Mouse (Mus musculus): ENCODE measurements around the gene Slc22a30. TPM values are rescaled to one million over a fixed set of nuclear protein-coding genes. Genes with fewer than 3 reads are reported as not detected.
"Not testable (repeated sequence)": the region's sequence is repeated elsewhere in the genome, so short reads cannot be mapped to it uniquely, and the experiment has no call there.

Slc22a30 gene
- polyA plus RNA-seq (2014; fragmentation: Nextera tagmentation; extraction: Ambion mirVana), result 0.30 TPM in 1 of 2 replicates, not detected in the other

GRCm38 (mm10) chr19:8405011-8405410 is at the start of gene Slc22a30:
Gene Slc22a30, minus strand, starts transcription at chr19:8405111.
- H3K4me1 ChIP-seq (ENCODE audit: control insufficient read depth, insufficient read depth, low read length); H3K4me3 ChIP-seq (ENCODE audit: low read length); H3K9me3 ChIP-seq (ENCODE audit: control insufficient read depth, low read length); ATAC-seq (ENCODE audit: low FRiP score, low TSS enrichment); H3K9ac ChIP-seq (ENCODE audit: low read depth, low read length); H3K4me2 ChIP-seq (replicated peaks; ENCODE audit: low read depth, low read length); H3K27ac ChIP-seq (ENCODE audit: low read depth, low read length); H3K36me3 ChIP-seq (ENCODE audit: control insufficient read depth, insufficient read depth, low read length); H3K27me3 ChIP-seq (ENCODE audit: control insufficient read depth, insufficient read depth, low read length): not testable (repeated sequence)
- 82% methylated on average over 1 of the region's 2 CpGs for WGBS

DNA sequence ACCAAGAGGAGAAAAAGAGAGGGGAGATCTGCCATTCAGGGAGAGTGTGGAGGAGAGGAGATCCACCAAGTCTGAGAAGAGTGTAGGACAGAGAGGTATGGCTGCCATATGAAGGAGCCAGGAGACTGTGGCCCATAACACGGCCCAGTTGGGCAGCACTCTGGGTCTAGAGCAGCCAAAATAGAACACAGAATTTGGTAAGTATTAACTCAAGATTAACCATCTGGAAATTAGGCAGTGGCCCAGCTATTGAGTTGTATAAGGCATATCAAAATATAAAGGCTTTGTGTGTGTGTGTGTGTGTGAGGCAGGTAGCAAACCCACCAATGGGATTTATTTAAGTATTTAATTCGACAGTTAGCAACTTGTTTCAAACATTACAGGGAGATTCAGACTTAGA is 43.4 kb upstream of the Slc22a30 start:
- Histone ChIP-seq H3K4me3 (ENCODE audit: low read length) (no peak overlapping the region), H3K9me3 (ENCODE audit: control insufficient read depth, low read length) (no peaks in the 10 kb centered on the region), H3K27me3 (ENCODE audit: control insufficient read depth, insufficient read depth, low read length) (no peaks in the 10 kb centered on the region), H3K27ac (ENCODE audit: low read depth, low read length) (no peak overlapping the region), H3K4me1 (ENCODE audit: control insufficient read depth, insufficient read depth, low read length) (no peaks in the 10 kb centered on the region), H3K9ac (ENCODE audit: low read depth, low read length) (no peak overlapping the region), H3K36me3 (ENCODE audit: control insufficient read depth, insufficient read depth, low read length) (no peaks in the 10 kb centered on the region), H3K4me2 (replicated peaks; ENCODE audit: low read depth, low read length) (no peak overlapping the region)
- no peak for ATAC-seq (ENCODE audit: low FRiP score, low TSS enrichment)
- 80% methylated on average over 2 of the region's 2 CpGs for WGBS

DNA sequence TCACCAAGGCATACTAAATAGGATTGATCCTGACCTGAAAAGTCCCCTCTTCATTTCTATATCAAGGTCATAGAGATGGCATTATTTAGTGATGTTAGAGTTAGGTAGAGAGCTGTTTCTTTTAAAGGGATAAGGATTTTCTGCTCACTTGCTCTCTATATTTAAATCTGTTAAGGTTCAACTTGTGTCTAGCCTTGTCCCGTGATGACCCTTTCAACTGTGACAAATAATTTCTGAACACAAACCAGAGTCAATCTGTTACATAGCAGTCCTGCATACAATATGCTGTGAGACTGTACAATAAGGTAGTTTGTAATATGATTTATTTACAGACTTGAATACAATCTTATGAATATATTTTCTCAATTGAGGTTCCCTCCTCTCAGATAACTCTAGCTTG is 42.6 kb upstream of the Slc22a30 start:
- Histone ChIP-seq H3K9me3 (ENCODE audit: control insufficient read depth, low read length) (no peaks in the 10 kb centered on the region), H3K4me1 (ENCODE audit: control insufficient read depth, insufficient read depth, low read length) (no peaks in the 10 kb centered on the region), H3K9ac (ENCODE audit: low read depth, low read length) (no peak overlapping the region), H3K4me3 (ENCODE audit: low read length) (no peak overlapping the region), H3K27me3 (ENCODE audit: control insufficient read depth, insufficient read depth, low read length) (no peaks in the 10 kb centered on the region), H3K4me2 (replicated peaks; ENCODE audit: low read depth, low read length) (no peak overlapping the region), H3K27ac (ENCODE audit: low read depth, low read length) (no peak overlapping the region), H3K36me3 (ENCODE audit: control insufficient read depth, insufficient read depth, low read length) (no peaks in the 10 kb centered on the region)
- ATAC-seq (ENCODE audit: low FRiP score, low TSS enrichment), result no peak
- 78% methylated on average over 1 of the region's 1 CpGs for WGBS

DNA sequence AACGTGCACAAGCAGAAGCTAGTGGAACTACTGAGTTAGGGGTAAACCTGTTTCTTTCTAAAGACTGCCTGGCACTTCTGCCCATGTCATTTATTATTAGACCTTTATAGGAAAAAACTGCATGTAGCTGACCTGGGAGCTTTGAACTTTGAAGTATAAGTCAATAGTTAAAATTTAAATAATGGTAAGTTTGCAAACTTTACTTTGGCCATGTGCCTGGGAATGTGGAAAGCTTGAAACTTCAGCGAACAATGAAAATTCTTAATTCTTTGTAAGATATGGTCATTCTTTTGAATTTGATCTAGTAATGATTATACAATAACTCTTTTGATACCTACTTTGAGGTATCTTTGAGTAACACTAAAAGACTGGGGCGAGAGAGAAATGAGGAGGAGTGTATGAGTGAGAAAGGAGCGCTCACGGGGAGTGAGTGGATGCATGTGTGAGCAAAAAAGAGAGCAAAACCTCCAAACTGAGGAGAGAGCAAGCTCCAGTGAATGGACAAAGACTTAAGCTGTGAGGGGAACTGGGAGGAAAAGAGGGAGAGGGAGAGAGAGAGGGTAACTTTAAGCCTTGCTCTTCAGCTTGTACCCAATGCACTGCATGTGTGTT is 26.2 kb upstream of the Slc22a30 start:
- H3K4me2 ChIP-seq (replicated peaks; ENCODE audit: low read depth, low read length), result no peak overlapping the region
- no peaks in the 10 kb centered on the region for H3K36me3 ChIP-seq (ENCODE audit: control insufficient read depth, insufficient read depth, low read length)
- H3K27ac ChIP-seq (ENCODE audit: low read depth, low read length), result no peak overlapping the region
- no peak overlapping the region for H3K4me3 ChIP-seq (ENCODE audit: low read length)
- no peaks in the 10 kb centered on the region for H3K9me3 ChIP-seq (ENCODE audit: control insufficient read depth, low read length)
- no peaks in the 10 kb centered on the region for H3K27me3 ChIP-seq (ENCODE audit: control insufficient read depth, insufficient read depth, low read length)
- no peak overlapping the region for H3K9ac ChIP-seq (ENCODE audit: low read depth, low read length)
- 83% methylated on average over 5 of the region's 5 CpGs for WGBS
- H3K4me1 ChIP-seq (ENCODE audit: control insufficient read depth, insufficient read depth, low read length), result no peaks in the 10 kb centered on the region
- ATAC-seq (ENCODE audit: low FRiP score, low TSS enrichment), result no peak

DNA sequence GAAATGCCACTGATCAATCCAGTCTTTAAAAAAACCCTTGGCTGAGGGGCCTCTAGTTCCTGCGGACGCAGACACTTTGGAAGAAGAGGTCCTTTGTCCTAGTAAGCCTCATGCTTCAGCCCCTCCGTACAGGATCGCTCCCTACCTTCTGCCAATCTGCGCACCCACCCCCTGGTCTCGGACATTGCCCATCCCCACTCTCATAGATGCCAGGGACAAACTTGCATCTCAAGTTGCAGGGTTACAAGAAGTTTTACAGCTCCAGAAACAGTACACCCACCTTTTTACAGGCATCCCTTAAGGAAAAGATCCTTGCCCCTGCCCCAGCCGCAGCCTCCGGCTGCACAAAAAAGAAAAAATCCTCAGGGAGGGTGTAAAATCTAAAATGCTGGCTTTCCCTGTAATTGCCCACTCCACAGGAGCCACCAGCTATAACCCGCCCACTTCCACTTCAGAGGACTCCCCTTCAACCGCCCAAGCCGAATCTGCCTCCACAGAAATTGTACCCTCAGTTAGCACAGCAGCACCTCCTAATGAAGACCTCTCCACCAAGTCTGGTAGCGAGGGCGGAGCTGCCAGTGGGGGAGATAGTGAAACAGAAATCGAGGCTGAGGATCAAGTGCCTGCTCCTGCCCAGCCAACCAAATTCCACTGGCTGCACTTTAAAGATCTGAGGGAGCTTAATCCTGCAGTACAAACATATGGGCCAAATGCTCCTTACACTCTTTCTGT is 2.5 kb upstream of the Slc22a30 start:
- H3K9ac ChIP-seq (ENCODE audit: low read depth, low read length), result peak overlapping the region; percentile 7; the same call in 1 of the 2 replicates
- not testable (repeated sequence) for H3K36me3 ChIP-seq (ENCODE audit: control insufficient read depth, insufficient read depth, low read length); H3K4me1 ChIP-seq (ENCODE audit: control insufficient read depth, insufficient read depth, low read length); H3K27me3 ChIP-seq (ENCODE audit: control insufficient read depth, insufficient read depth, low read length); H3K9me3 ChIP-seq (ENCODE audit: control insufficient read depth, low read length); H3K27ac ChIP-seq (ENCODE audit: low read depth, low read length)
- WGBS, result 22% methylated on average over 14 of the region's 14 CpGs
- peak overlapping the region; percentile 12; the same call in 1 of the 2 replicates for H3K4me3 ChIP-seq (ENCODE audit: low read length)
- peak overlapping the region; percentile 24; the same call in 1 of the 2 replicates for H3K4me2 ChIP-seq (replicated peaks; ENCODE audit: low read depth, low read length)
- ATAC-seq (ENCODE audit: low FRiP score, low TSS enrichment), result peak; percentile 77

Other genes with a start within 250 kb of the Slc22a30 start
- not detected in 2 replicates for gene Slc22a29, start 186.2 kb downstream of the Slc22a30 start, polyA plus RNA-seq (2014; fragmentation: Nextera tagmentation; extraction: Ambion mirVana)
- gene Slc22a8, start 186.1 kb upstream of the Slc22a30 start, polyA plus RNA-seq (2014; fragmentation: Nextera tagmentation; extraction: Ambion mirVana), result 1.7 and 3.9 TPM in 2 replicates
- gene Slc22a6, start 212.9 kb upstream of the Slc22a30 start, polyA plus RNA-seq (2014; fragmentation: Nextera tagmentation; extraction: Ambion mirVana), result 1.2 and 3.2 TPM in 2 replicates

Data from kidney, embryonic 14.5 days (tissue).